In genomic region chr7:102268395-102268748, GRCm38 (mm10) we compare ENCODE assay signal across 8 mouse cellular contexts. TPM values are rescaled to one million over a fixed set of nuclear protein-coding genes. Genes with fewer than 3 reads are reported as not detected.
DNase-seq lines count a peak whose midpoint lies in the region; ATAC-seq and TF ChIP-seq lines count a peak whose summit lies in the region.

No protein-coding gene starts in this region.

- no peaks in the 10 kb centered on the region for H3K36me3 ChIP-seq in kidney, postnatal 0 days (ENCODE audit: insufficient read depth, low read length)
- no peaks in the 10 kb centered on the region for H3K36me3 ChIP-seq in hindbrain, embryonic 16.5 days (ENCODE audit: control insufficient read depth, insufficient read depth, low read length)
- H3K36me3 ChIP-seq in midbrain, embryonic 16.5 days (ENCODE audit: control insufficient read depth, insufficient read depth, low read length), result no peaks in the 10 kb centered on the region

- no peak for ATAC-seq in kidney, postnatal 0 days (replicated peaks; ENCODE audit: low FRiP score, low read depth)
- ATAC-seq in hindbrain, embryonic 16.5 days, result no peak
- no peak for ATAC-seq in midbrain, embryonic 16.5 days

- 12% methylated on average over 12 of the region's 12 CpGs for WGBS in kidney, postnatal 0 days
- 5% methylated on average over 12 of the region's 12 CpGs for WGBS in hindbrain, embryonic 16.5 days
- 6% methylated on average over 12 of the region's 12 CpGs for WGBS in midbrain, embryonic 16.5 days

- no peaks in the 10 kb centered on the region for H3K4me1 ChIP-seq in kidney, postnatal 0 days (replicated peaks; ENCODE audit: insufficient read depth, low read length)
- peaks cover 1% of the 10 kb centered on the region; the same call in 1 of the 2 replicates for H3K4me1 ChIP-seq in cortical plate, adult 2 months (ENCODE audit: control insufficient read depth, insufficient read depth, low read length)
- peaks cover 9% of the 10 kb centered on the region for H3K4me1 ChIP-seq in hindbrain, embryonic 16.5 days (ENCODE audit: control insufficient read depth, insufficient read depth, low read depth, low read length)
- peaks cover 19% of the 10 kb centered on the region for H3K4me1 ChIP-seq in midbrain, embryonic 16.5 days (ENCODE audit: control insufficient read depth, insufficient read depth, low read length)

- H3K9ac ChIP-seq in kidney, postnatal 0 days (ENCODE audit: low read depth, low read length), result peak overlapping the region; percentile 70
- H3K9ac ChIP-seq in hindbrain, embryonic 16.5 days (ENCODE audit: low read depth, low read length), result peak overlapping the region; percentile 87
- H3K9ac ChIP-seq in midbrain, embryonic 16.5 days (ENCODE audit: low read depth, low read length), result peak overlapping the region; percentile 79

- no peak overlapping the region for H3K27ac ChIP-seq in kidney, postnatal 0 days
- H3K27ac ChIP-seq in cortical plate, adult 2 months (ENCODE audit: insufficient read depth, low read length), result no peak overlapping the region
- no peak overlapping the region for H3K27ac ChIP-seq in hindbrain, embryonic 16.5 days (ENCODE audit: low read depth, low read length)
- H3K27ac ChIP-seq in midbrain, embryonic 16.5 days (ENCODE audit: low read length), result 0 out of 2 replicates have a peak overlapping the region, but pooled peaks have one; percentile 15

- no peaks in the 10 kb centered on the region for H3K27me3 ChIP-seq in kidney, postnatal 0 days (ENCODE audit: insufficient read depth, low read length)
- H3K27me3 ChIP-seq in hindbrain, embryonic 16.5 days (replicated peaks; ENCODE audit: control insufficient read depth, insufficient read depth, low read length), result no peaks in the 10 kb centered on the region; the same call in 1 of the 2 replicates
- H3K27me3 ChIP-seq in midbrain, embryonic 16.5 days (ENCODE audit: control insufficient read depth, insufficient read depth, low read depth, low read length), result no peaks in the 10 kb centered on the region

- no peak for DNase-seq in kidney, postnatal 0 days (ENCODE audit: low spot score)
- DNase-seq in kidney, postnatal 36 days, result no peak
- DNase-seq in gastrocnemius, postnatal 36 days, result no peak
- DNase-seq in gastrocnemius, postnatal 14 days, result no peak
- no peak for DNase-seq in urinary bladder, postnatal 14 days (ENCODE audit: low spot score)

- H3K4me2 ChIP-seq in kidney, postnatal 0 days (ENCODE audit: low read length), result peak overlapping the region; percentile 97
- peak overlapping the region; percentile 95 for H3K4me2 ChIP-seq in hindbrain, embryonic 16.5 days (ENCODE audit: low read length)
- peak overlapping the region; percentile 94 for H3K4me2 ChIP-seq in midbrain, embryonic 16.5 days (ENCODE audit: low read length)

- TF ChIP-seq POLR2A in cortical plate, adult 2 months (IDR thresholded peaks at IDR 0.05; ENCODE audit: extremely low read depth, insufficient read depth, low read length), result no peak

- H3K9me3 ChIP-seq in kidney, postnatal 0 days (replicated peaks; ENCODE audit: low read length), result no peaks in the 10 kb centered on the region
- no peaks in the 10 kb centered on the region for H3K9me3 ChIP-seq in hindbrain, embryonic 16.5 days (ENCODE audit: control insufficient read depth, low read length)
- H3K9me3 ChIP-seq in midbrain, embryonic 16.5 days (replicated peaks; ENCODE audit: control insufficient read depth, low read length, poor library complexity, severe bottlenecking), result no peaks in the 10 kb centered on the region

- no peak for TF ChIP-seq CTCF in kidney, postnatal 0 days (IDR thresholded peaks at IDR 0.05; ENCODE audit: low read depth)
- no peak for TF ChIP-seq CTCF in cortical plate, adult 2 months (IDR thresholded peaks at IDR 0.05; ENCODE audit: extremely low read depth, insufficient read depth, low read length)

- peak overlapping the region; percentile 85 for H3K4me3 ChIP-seq in kidney, postnatal 0 days (replicated peaks; ENCODE audit: low read depth, low read length)
- peak overlapping the region; percentile 87 for H3K4me3 ChIP-seq in cortical plate, adult 2 months (ENCODE audit: insufficient read depth, low read length)
- peak overlapping the region; percentile 93 for H3K4me3 ChIP-seq in hindbrain, embryonic 16.5 days (ENCODE audit: low read length)
- peak overlapping the region; percentile 85 for H3K4me3 ChIP-seq in midbrain, embryonic 16.5 days (ENCODE audit: low read depth, low read length)

- intact Hi-C loops in gastrocnemius, postnatal 36 days (cut with DNase I), result no loop called here
- intact Hi-C loops in gastrocnemius, postnatal 14 days (cut with DNase I; ENCODE audit: low total_unique reads), result no loop called here

RNA-seq across cellular contexts. Expression of gene Stim1, which starts 0.8 kb away (rescaled TPM):
- 9.7 and 10.3 TPM in 2 replicates for polyA plus RNA-seq in kidney, postnatal 0 days (2015; fragmentation: Nextera tagmentation; extraction: Ambion mirVana)
- 75.4 and 75.7 TPM in 2 replicates for polyA plus RNA-seq in cortical plate, adult 2 months (2012; rRNA removed)
- polyA plus RNA-seq in hindbrain, embryonic 16.5 days (2015; fragmentation: Nextera tagmentation; extraction: Ambion mirVana), result 15.1 and 17.4 TPM in 2 replicates
- 10.2 and 12.5 TPM in 2 replicates for polyA plus RNA-seq in midbrain, embryonic 16.5 days (2015; fragmentation: Nextera tagmentation; extraction: Ambion mirVana)
- total RNA-seq in gastrocnemius, postnatal 36 days (2021), result 100 to 1,000 TPM; 155 to 167 TPM
- total RNA-seq in gastrocnemius, postnatal 14 days (2021), result 100 to 1,000 TPM; 198 to 210 TPM

RNA-seq across cellular contexts. Expression of gene Rhog, which starts 12.5 kb away (rescaled TPM):
- 50.6 and 52.1 TPM in 2 replicates for polyA plus RNA-seq in kidney, postnatal 0 days (2015; fragmentation: Nextera tagmentation; extraction: Ambion mirVana)
- polyA plus RNA-seq in cortical plate, adult 2 months (2012; rRNA removed), result 50.9 and 55.1 TPM in 2 replicates
- polyA plus RNA-seq in hindbrain, embryonic 16.5 days (2015; fragmentation: Nextera tagmentation; extraction: Ambion mirVana), result 19.5 and 20.9 TPM in 2 replicates
- 12.8 and 14.6 TPM in 2 replicates for polyA plus RNA-seq in midbrain, embryonic 16.5 days (2015; fragmentation: Nextera tagmentation; extraction: Ambion mirVana)
- total RNA-seq in gastrocnemius, postnatal 36 days (2021), result 10 to 100 TPM; 15.6 to 15.7 TPM
- 10 to 100 TPM; 21.9 to 22.6 TPM for total RNA-seq in gastrocnemius, postnatal 14 days (2021)

RNA-seq across cellular contexts. Expression of gene Pgap2, which starts 58.4 kb away (rescaled TPM):
- polyA plus RNA-seq in kidney, postnatal 0 days (2015; fragmentation: Nextera tagmentation; extraction: Ambion mirVana), result 65.8 and 66.8 TPM in 2 replicates
- polyA plus RNA-seq in cortical plate, adult 2 months (2012; rRNA removed), result 29.1 and 29.9 TPM in 2 replicates
- 63.5 and 67.0 TPM in 2 replicates for polyA plus RNA-seq in hindbrain, embryonic 16.5 days (2015; fragmentation: Nextera tagmentation; extraction: Ambion mirVana)
- polyA plus RNA-seq in midbrain, embryonic 16.5 days (2015; fragmentation: Nextera tagmentation; extraction: Ambion mirVana), result 57.8 and 61.3 TPM in 2 replicates
- 10 to 100 TPM; 23.3 to 25.4 TPM for total RNA-seq in gastrocnemius, postnatal 36 days (2021)
- total RNA-seq in gastrocnemius, postnatal 14 days (2021), result 10 to 100 TPM; 23.3 to 26.5 TPM

RNA-seq across cellular contexts. Expression of gene Nup98, which starts 58.4 kb away (rescaled TPM):
- 19.1 and 21.1 TPM in 2 replicates for polyA plus RNA-seq in kidney, postnatal 0 days (2015; fragmentation: Nextera tagmentation; extraction: Ambion mirVana)
- 16.2 and 17.1 TPM in 2 replicates for polyA plus RNA-seq in cortical plate, adult 2 months (2012; rRNA removed)
- polyA plus RNA-seq in hindbrain, embryonic 16.5 days (2015; fragmentation: Nextera tagmentation; extraction: Ambion mirVana), result 15.1 and 19.4 TPM in 2 replicates
- polyA plus RNA-seq in midbrain, embryonic 16.5 days (2015; fragmentation: Nextera tagmentation; extraction: Ambion mirVana), result 19.9 and 21.2 TPM in 2 replicates
- total RNA-seq in gastrocnemius, postnatal 36 days (2021), result 10 to 100 TPM; 20.8 to 22.6 TPM
- total RNA-seq in gastrocnemius, postnatal 14 days (2021), result 10 to 100 TPM; 22.5 to 24.2 TPM
